In genomic region chr9:121673716-121674115, GRCm38 (mm10) we compare ENCODE assay signal across 24 mouse cellular contexts. TPM values are rescaled to one million over a fixed set of nuclear protein-coding genes. Genes with fewer than 3 reads are reported as not detected.
DNase-seq lines count a peak whose midpoint lies in the region; ATAC-seq and TF ChIP-seq lines count a peak whose summit lies in the region.
"Had no signal": no experiment of that assay in that cellular context is flagged by ENCODE, and none has a peak within 500 bp of the region (broad histone marks: within the 10 kb centered on the region; RNA-seq: fewer than 3 reads in every experiment).

No protein-coding gene starts in this region.

- no peak for TF ChIP-seq EP300 in CH12.LX (IDR thresholded peaks at IDR 0.05; ENCODE audit: low read length)
- no peak for TF ChIP-seq EP300 in stomach, postnatal 0 days (optimal IDR thresholded peaks at IDR 0.05)

- H3K9me3 ChIP-seq in midbrain, embryonic 10.5 days (replicated peaks) = no peaks in the 10 kb centered on the region
- no peaks in the 10 kb centered on the region for H3K9me3 ChIP-seq in midbrain, embryonic 16.5 days (replicated peaks; ENCODE audit: control insufficient read depth, low read length, poor library complexity, severe bottlenecking)
- H3K9me3 ChIP-seq in CH12.LX (replicated peaks; ENCODE audit: low read length) = no peaks in the 10 kb centered on the region
- no peaks in the 10 kb centered on the region for H3K9me3 ChIP-seq in stomach, postnatal 0 days (ENCODE audit: control insufficient read depth, low read length)
- H3K9me3 ChIP-seq: embryonic facial prominence, embryonic 13.5 days; forebrain, embryonic 12.5 days; heart, embryonic 13.5 days; hindbrain, embryonic 15.5 days had no signal

- WGBS in midbrain, embryonic 10.5 days = 85% methylated on average over 5 of the region's 5 CpGs
- WGBS in midbrain, embryonic 16.5 days = 84% methylated on average over 5 of the region's 5 CpGs
- 84% methylated on average over 5 of the region's 5 CpGs for WGBS in stomach, postnatal 0 days

- H3K27ac ChIP-seq in midbrain, embryonic 10.5 days (replicated peaks) = 0 out of 2 replicates have a peak overlapping the region, but pooled peaks have one; percentile 13
- no peak overlapping the region for H3K27ac ChIP-seq in midbrain, embryonic 16.5 days (ENCODE audit: low read length)
- peak overlapping the region; percentile 54; the same call in 1 of the 2 replicates for H3K27ac ChIP-seq in CH12.LX (ENCODE audit: insufficient read depth, low read depth)
- no peak overlapping the region for H3K27ac ChIP-seq in stomach, postnatal 0 days (replicated peaks)
- H3K27ac ChIP-seq: embryonic facial prominence, embryonic 13.5 days; forebrain, embryonic 12.5 days; heart, embryonic 13.5 days; hindbrain, embryonic 15.5 days had no signal

- H3K4me1 ChIP-seq in midbrain, embryonic 10.5 days = peaks cover 46% of the 10 kb centered on the region
- peaks cover 6% of the 10 kb centered on the region for H3K4me1 ChIP-seq in midbrain, embryonic 16.5 days (ENCODE audit: control insufficient read depth, insufficient read depth, low read length)
- H3K4me1 ChIP-seq in CH12.LX (ENCODE audit: control insufficient read depth in 1 of 2, insufficient read depth in 2 of 2) = peaks cover 29 to 84% of the 10 kb centered on the region in 2 experiments
- 0 out of 2 replicates have a peak, but pooled peaks cover 2% of the 10 kb centered on the region for H3K4me1 ChIP-seq in stomach, postnatal 0 days (replicated peaks; ENCODE audit: control insufficient read depth, insufficient read depth)

- no peaks in the 10 kb centered on the region for H3K36me3 ChIP-seq in midbrain, embryonic 10.5 days
- H3K36me3 ChIP-seq in midbrain, embryonic 16.5 days (ENCODE audit: control insufficient read depth, insufficient read depth, low read length) = no peaks in the 10 kb centered on the region
- H3K36me3 ChIP-seq in CH12.LX (replicated peaks in 1 of 2; ENCODE audit: control insufficient read depth in 1 of 2, insufficient read depth in 1 of 2, low read length in 1 of 2) = peaks cover 0 to 14% of the 10 kb centered on the region in 2 experiments
- no peaks in the 10 kb centered on the region for H3K36me3 ChIP-seq in stomach, postnatal 0 days (ENCODE audit: control insufficient read depth, insufficient read depth, low read length)
- H3K36me3 ChIP-seq: embryonic facial prominence, embryonic 13.5 days; forebrain, embryonic 12.5 days; heart, embryonic 13.5 days; hindbrain, embryonic 15.5 days had no signal

- no peak overlapping the region for H3K9ac ChIP-seq in midbrain, embryonic 16.5 days (ENCODE audit: low read depth, low read length)
- H3K9ac ChIP-seq in CH12.LX (ENCODE audit: insufficient read depth, low read depth) = no peak overlapping the region
- no peak overlapping the region for H3K9ac ChIP-seq in stomach, postnatal 0 days (ENCODE audit: low read length)
- H3K9ac ChIP-seq: embryonic facial prominence, embryonic 13.5 days; forebrain, embryonic 12.5 days; heart, embryonic 13.5 days; hindbrain, embryonic 15.5 days had no signal

- ATAC-seq in midbrain, embryonic 16.5 days = no peak
- no peak for ATAC-seq in stomach, postnatal 0 days (ENCODE audit: low FRiP score, low TSS enrichment)
- ATAC-seq: CD4-positive, CD25-positive, alpha-beta regulatory T cell, adult 4 months; forebrain, embryonic 16.5 days had no signal

- dilution Hi-C loops in CH12.LX (cut with MboI; ENCODE audit: extremely low pct_ligation_motif_present, extremely low pct_unique_long_range_greater_than_20kb, low sequenced_read_pairs) = no loop called here

- in situ Hi-C loops in CH12.LX (cut with MboI; ENCODE audit: low pct_ligation_motif_present, low pct_unique_long_range_greater_than_20kb, low sequenced_read_pairs) = loop anchor here (5.0 kb wide), 1 partner anchor 196 kb away; no protein-coding TSS in a partner anchor

- H3K4me3 ChIP-seq in midbrain, embryonic 10.5 days = no peak overlapping the region
- H3K4me3 ChIP-seq in midbrain, embryonic 16.5 days (ENCODE audit: low read depth, low read length) = no peak overlapping the region
- no peak overlapping the region for H3K4me3 ChIP-seq in CH12.LX (replicated peaks in 1 of 3; ENCODE audit: low read depth in 2 of 3, low read length in 2 of 3, poor library complexity in 1 of 3)
- no peak overlapping the region for H3K4me3 ChIP-seq in stomach, postnatal 0 days (ENCODE audit: low read depth, low read length)
- H3K4me3 ChIP-seq: embryonic facial prominence, embryonic 13.5 days; forebrain, embryonic 12.5 days; heart, embryonic 13.5 days; hindbrain, embryonic 15.5 days had no signal

- H3K4me2 ChIP-seq in midbrain, embryonic 16.5 days (ENCODE audit: low read length) = no peak overlapping the region
- H3K4me2 ChIP-seq in CH12.LX (ENCODE audit: insufficient read depth, low read depth, poor library complexity, severe bottlenecking) = 0 out of 2 replicates have a peak overlapping the region, but pooled peaks have one; percentile 2
- H3K4me2 ChIP-seq in stomach, postnatal 0 days (replicated peaks; ENCODE audit: low read depth) = no peak overlapping the region
- H3K4me2 ChIP-seq: embryonic facial prominence, embryonic 13.5 days; forebrain, embryonic 12.5 days; heart, embryonic 13.5 days; hindbrain, embryonic 15.5 days had no signal

- no peak for TF ChIP-seq POLR2A in CH12.LX (IDR thresholded peaks at IDR 0.05; ENCODE audit: low read depth, low read length)

- H3K79me2 ChIP-seq in CH12.LX (replicated peaks; ENCODE audit: control insufficient read depth, extremely low read depth, insufficient read depth, poor library complexity, severe bottlenecking) = no peaks in the 10 kb centered on the region

- no peak for DNase-seq in midbrain, embryonic 10.5 days (ENCODE audit: low spot score)
- DNase-seq in 3134 (ENCODE audit: extremely low read depth, insufficient read length, low spot score) (peak; percentile 61), CH12.LX (ENCODE audit: extremely low read depth) (peak; percentile 29)
- peak; percentile 22 for DNase-seq in naive thymus-derived CD4-positive, alpha-beta T cell, adult 2 months (ENCODE audit: low read depth)
- DNase-seq in layer of hippocampus, postnatal 25 days (ENCODE audit: extremely low spot score in 1 of 2, low spot score in 1 of 2) = no peak
- DNase-seq in stomach, postnatal 0 days (ENCODE audit: low spot score) = no peak
- DNase-seq: adrenal gland, postnatal 14 days; cerebellum, adult 11-12 months; cerebellum, adult 9-11 months; cerebellum, postnatal 36 days; gastrocnemius, postnatal 25 days; heart, postnatal 36 days had no signal

- no peak for TF ChIP-seq RAD21 in CH12.LX (IDR thresholded peaks at IDR 0.05; ENCODE audit: low read depth, low read length)

- TF ChIP-seq CTCF in CH12.LX (conservative IDR thresholded peaks at IDR 0.05 in 1 of 2, IDR thresholded peaks at IDR 0.05 in 1 of 2; ENCODE audit: low read depth in 2 of 2, low read length in 2 of 2) = no peak
- no peak for TF ChIP-seq CTCF in stomach, postnatal 0 days (IDR thresholded peaks at IDR 0.05; ENCODE audit: low read depth)

- peaks cover 25% of the 10 kb centered on the region for H3K27me3 ChIP-seq in midbrain, embryonic 10.5 days (ENCODE audit: low read depth, poor library complexity, severe bottlenecking)
- H3K27me3 ChIP-seq in midbrain, embryonic 16.5 days (ENCODE audit: control insufficient read depth, insufficient read depth, low read depth, low read length) = no peaks in the 10 kb centered on the region; the same call in 1 of the 2 replicates
- peaks cover 18% of the 10 kb centered on the region for H3K27me3 ChIP-seq in CH12.LX (replicated peaks)
- no peaks in the 10 kb centered on the region for H3K27me3 ChIP-seq in stomach, postnatal 0 days (ENCODE audit: control insufficient read depth, insufficient read depth, low read length)
- H3K27me3 ChIP-seq: hindbrain, embryonic 15.5 days had no signal

RNA-seq across cellular contexts. Expression of gene Vipr1, which starts 31.2 kb away (rescaled TPM):
- 0.35 and 0.80 TPM in 2 replicates for polyA plus RNA-seq in midbrain, embryonic 10.5 days (2016; fragmentation: Nextera tagmentation; extraction: Ambion mirVana)
- polyA plus RNA-seq in midbrain, embryonic 16.5 days (2015; fragmentation: Nextera tagmentation; extraction: Ambion mirVana) = 0.15 and 0.53 TPM in 2 replicates
- total RNA-seq in CH12.LX (2012; rRNA removed) = 0.04 and 0.08 TPM in 2 replicates
- not detected in 2 replicates for total RNA-seq in CH12.LX (2014; rRNA removed)
- 0.11 TPM in 2 replicates for polyA plus RNA-seq in CH12.LX (2012; ENCODE audit: insufficient read length, low read depth)
- total RNA-seq in layer of hippocampus, postnatal 25 days (2021) = 10 to 100 TPM; 13.2 to 19.9 TPM
- polyA plus RNA-seq in stomach, postnatal 0 days (2015; fragmentation: Nextera tagmentation; extraction: Ambion mirVana) = 0.47 and 0.51 TPM in 2 replicates
- total RNA-seq: granulocyte monocyte progenitor cell, adult 5-6 weeks; MEL had no signal

RNA-seq across cellular contexts. Expression of gene Sec22c, which starts 31.6 kb away (rescaled TPM):
- polyA plus RNA-seq in midbrain, embryonic 10.5 days (2016; fragmentation: Nextera tagmentation; extraction: Ambion mirVana) = 18.4 and 21.9 TPM in 2 replicates
- polyA plus RNA-seq in midbrain, embryonic 16.5 days (2015; fragmentation: Nextera tagmentation; extraction: Ambion mirVana) = 32.0 and 34.5 TPM in 2 replicates
- total RNA-seq in CH12.LX (2012; rRNA removed) = 3.2 and 4.0 TPM in 2 replicates
- total RNA-seq in CH12.LX (2014; rRNA removed) = 2.4 and 2.5 TPM in 2 replicates
- 4.6 and 5.7 TPM in 2 replicates for polyA plus RNA-seq in CH12.LX (2012; ENCODE audit: insufficient read length, low read depth)
- 10 to 100 TPM; 26.3 to 32.7 TPM for total RNA-seq in layer of hippocampus, postnatal 25 days (2021)
- 5.0 and 6.8 TPM in 2 replicates for polyA plus RNA-seq in stomach, postnatal 0 days (2015; fragmentation: Nextera tagmentation; extraction: Ambion mirVana)

RNA-seq across cellular contexts. Expression of gene Lyzl4, which starts 31.8 kb away (rescaled TPM):
- polyA plus RNA-seq in midbrain, embryonic 10.5 days (2016; fragmentation: Nextera tagmentation; extraction: Ambion mirVana) = not detected in 2 replicates
- polyA plus RNA-seq in midbrain, embryonic 16.5 days (2015; fragmentation: Nextera tagmentation; extraction: Ambion mirVana) = not detected in 2 replicates
- total RNA-seq in CH12.LX (2012; rRNA removed) (not detected in 2 replicates), CH12.LX (2014; rRNA removed) (not detected in 2 replicates)
- polyA plus RNA-seq in CH12.LX (2012; ENCODE audit: insufficient read length, low read depth) = not detected in 2 replicates
- 1 to 10 TPM in 1 of 2 experiments, under 1 TPM in 1; 0.74 to 1.3 TPM for total RNA-seq in layer of hippocampus, postnatal 25 days (2021)
- 0.15 and 0.21 TPM in 2 replicates for polyA plus RNA-seq in stomach, postnatal 0 days (2015; fragmentation: Nextera tagmentation; extraction: Ambion mirVana)
- total RNA-seq: adrenal gland, adult 18-20 months; adrenal gland, postnatal 14 days; gastrocnemius, postnatal 25 days; granulocyte monocyte progenitor cell, adult 5-6 weeks; heart, postnatal 36 days; MEL had no signal
- polyA plus RNA-seq: CD4-positive, CD25-positive, alpha-beta regulatory T cell, adult 4 months; forebrain, embryonic 12.5 days; forebrain, embryonic 16.5 days; heart, embryonic 13.5 days; heart, postnatal 0 days; hindbrain, embryonic 11.5 days had no signal

RNA-seq across cellular contexts. Expression of gene Ss18l2, which starts 36.4 kb away (rescaled TPM):
- 91.8 and 103 TPM in 2 replicates for polyA plus RNA-seq in midbrain, embryonic 10.5 days (2016; fragmentation: Nextera tagmentation; extraction: Ambion mirVana)
- polyA plus RNA-seq in midbrain, embryonic 16.5 days (2015; fragmentation: Nextera tagmentation; extraction: Ambion mirVana) = 143 and 157 TPM in 2 replicates
- total RNA-seq in CH12.LX (2012; rRNA removed) (40.2 and 57.6 TPM in 2 replicates), CH12.LX (2014; rRNA removed) (77.0 and 82.2 TPM in 2 replicates)
- polyA plus RNA-seq in CH12.LX (2012; ENCODE audit: insufficient read length, low read depth) = 41.5 and 52.9 TPM in 2 replicates
- total RNA-seq in layer of hippocampus, postnatal 25 days (2021) = 10 to 100 TPM; 80.2 to 90.3 TPM
- polyA plus RNA-seq in stomach, postnatal 0 days (2015; fragmentation: Nextera tagmentation; extraction: Ambion mirVana) = 106 and 119 TPM in 2 replicates

RNA-seq across cellular contexts. Expression of gene Nktr, which starts 45.3 kb away (rescaled TPM):
- 56.1 and 59.5 TPM in 2 replicates for polyA plus RNA-seq in midbrain, embryonic 10.5 days (2016; fragmentation: Nextera tagmentation; extraction: Ambion mirVana)
- polyA plus RNA-seq in midbrain, embryonic 16.5 days (2015; fragmentation: Nextera tagmentation; extraction: Ambion mirVana) = 45.3 and 63.1 TPM in 2 replicates
- total RNA-seq in CH12.LX (2012; rRNA removed) = 31.0 and 39.3 TPM in 2 replicates
- total RNA-seq in CH12.LX (2014; rRNA removed) = 29.1 and 32.2 TPM in 2 replicates
- polyA plus RNA-seq in CH12.LX (2012; ENCODE audit: insufficient read length, low read depth) = 65.0 and 65.4 TPM in 2 replicates
- 100 to 1,000 TPM in 1 of 2 experiments, 10 to 100 TPM in 1; 71.9 to 123 TPM for total RNA-seq in layer of hippocampus, postnatal 25 days (2021)
- polyA plus RNA-seq in stomach, postnatal 0 days (2015; fragmentation: Nextera tagmentation; extraction: Ambion mirVana) = 27.7 and 32.0 TPM in 2 replicates

Comparison
In these comparisons a context has a peak if more than half of its experiments do, and no peak if none do; other contexts are left out.
1. H3K27ac ChIP-seq: peak in midbrain, embryonic 10.5 days (single experiment) and CH12.LX (single experiment); none in midbrain, embryonic 16.5 days (single experiment) and stomach, postnatal 0 days (single experiment).
2. DNase-seq: peak in 3134 (single experiment), CH12.LX (single experiment) and naive thymus-derived CD4-positive, alpha-beta T cell, adult 2 months (single experiment); none in midbrain, embryonic 10.5 days (single experiment), layer of hippocampus, postnatal 25 days (0 of 2) and stomach, postnatal 0 days (single experiment).